Mouse (Mus musculus) left cerebral cortex, adult 2 months (tissue): ENCODE measurements at regions not wholly inside any gene's neighbourhood (a gene's known extent, or its start where the extent isn't known, plus 50 kb on each side); places are given as distances from the start of the nearest gene placed in this dataset.

Experiments
- DNase-seq, 2 experiments: peaks; one replicate each; pipeline ENCODE4 v3.0.0; 2021 to 2022; ENCODE audit warnings: low spot score in 2 of 2, mixed read lengths in 1 of 2; ENCODE audit errors: extremely low spot score in 1 of 2
- H3K27ac ChIP-seq: fragments of 200-600 bp; 2 replicates; pipeline ENCODE4 v1.8.1; 2022
- H3K4me3 ChIP-seq: fragments of 200-600 bp; 2 replicates; pipeline ENCODE4 v1.8.1; 2022
- CTCF ChIP-seq: fragments of 200-600 bp; IDR thresholded peaks from 2 replicates; pipeline ENCODE4 v1.8.1; 2022; ENCODE audit warnings: antibody characterized with exemption, mild to moderate bottlenecking, moderate library complexity
- intact Hi-C: fragments of 180-260 bp; cut with DNase I; formaldehyde crosslinking; loops from one replicate; pipeline ENCODE4 v1.15.1; 2025

DNA sequence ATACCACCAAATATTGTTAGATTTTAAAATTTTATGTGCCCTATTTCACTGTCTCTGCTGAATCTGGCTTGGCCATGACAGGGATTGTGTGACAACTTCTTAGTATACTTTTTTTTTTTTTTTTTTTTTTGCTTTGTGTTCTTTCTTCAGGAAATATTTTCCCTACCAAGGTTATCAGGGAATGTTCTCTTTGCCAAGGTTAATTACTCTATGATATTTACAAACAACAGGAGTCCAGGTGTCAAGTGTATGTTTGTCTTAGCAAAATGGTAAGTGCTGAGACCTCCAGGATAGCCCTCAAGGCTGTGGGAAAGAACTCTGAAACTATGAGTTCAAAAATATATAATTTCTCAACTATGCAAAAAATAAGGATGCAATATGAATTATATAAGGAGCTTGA lies 143.4 kb downstream of the Tmem161b start:
- TF ChIP-seq CTCF: no peak
- Histone ChIP-seq H3K27ac (no peak overlapping the region), H3K4me3 (no peak overlapping the region)
- DNase-seq: no peak
- intact Hi-C loops: no loop called here

DNA sequence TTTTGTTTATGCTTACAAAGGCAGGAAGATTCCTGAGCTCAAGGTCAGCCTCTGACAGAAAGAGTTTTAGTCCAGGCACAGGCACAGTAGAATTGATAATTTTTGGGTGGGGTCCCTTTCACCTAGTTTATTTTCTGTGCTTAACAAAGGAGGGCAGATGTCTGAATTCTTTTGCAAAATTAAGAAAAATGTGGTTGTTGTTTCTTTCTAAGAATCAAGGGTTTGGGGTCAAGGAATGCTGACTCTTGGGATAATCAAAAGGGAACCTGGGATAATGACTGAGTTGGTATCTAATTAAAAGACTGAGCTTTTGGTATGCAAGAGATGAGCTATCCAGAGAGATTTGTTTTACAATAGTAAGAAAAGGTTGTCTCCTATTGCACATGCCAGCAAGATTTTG lies 143.9 kb downstream of the Tmem161b start:
- intact Hi-C loops: no loop called here
- no peak overlapping the region for H3K27ac ChIP-seq
- H3K4me3 ChIP-seq: no peak overlapping the region
- DNase-seq: no peak
- TF ChIP-seq CTCF: no peak

DNA sequence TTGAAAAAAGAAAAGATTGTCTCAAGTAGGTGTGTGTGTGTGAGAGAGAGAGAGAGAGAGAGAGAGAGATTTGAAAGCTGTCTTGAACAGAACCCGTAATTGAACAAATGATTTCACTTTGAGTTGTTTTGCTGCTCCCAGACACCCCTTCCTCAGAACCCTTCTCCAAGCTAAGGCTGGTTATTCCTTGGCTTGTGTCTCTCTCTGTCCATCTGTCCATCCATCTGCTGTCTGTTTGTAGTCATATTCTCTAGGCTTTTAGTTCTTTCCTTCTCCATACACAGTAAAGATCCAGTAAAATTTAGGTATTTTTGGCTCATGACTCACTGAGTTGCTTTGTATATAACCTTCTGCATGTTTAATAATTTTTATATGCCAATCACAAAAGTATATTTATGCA lies 144.7 kb downstream of the Tmem161b start:
- DNase-seq: no peak
- Histone ChIP-seq H3K4me3 (no peak overlapping the region), H3K27ac (no peak overlapping the region)
- intact Hi-C loops: no loop called here
- TF ChIP-seq CTCF: no peak

DNA sequence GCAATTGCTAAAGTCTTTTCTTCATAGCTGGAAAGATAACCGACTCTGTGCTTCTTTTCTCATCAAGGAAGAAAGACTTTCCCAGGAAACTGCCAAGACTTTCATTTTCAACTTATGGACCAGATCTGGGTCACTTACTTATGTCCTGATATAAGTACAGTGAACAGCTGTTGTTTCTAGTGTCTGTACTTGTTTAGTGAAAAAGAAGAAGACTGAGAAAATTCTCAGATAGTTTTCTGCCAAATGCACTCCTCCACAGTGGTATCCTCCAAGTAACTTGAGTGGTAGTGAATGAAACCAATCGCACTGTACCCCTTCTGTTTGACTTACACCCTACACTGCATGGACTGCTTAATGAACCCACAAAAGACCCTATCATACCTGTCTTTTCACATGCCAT lies 146.1 kb downstream of the Tmem161b start:
- no peak for DNase-seq
- no peak overlapping the region for H3K27ac ChIP-seq
- intact Hi-C loops: loop anchor here (2.0 kb wide), 1 partner anchor 245 kb away; no protein-coding TSS in a partner anchor
- H3K4me3 ChIP-seq: no peak overlapping the region
- TF ChIP-seq CTCF: no peak

DNA sequence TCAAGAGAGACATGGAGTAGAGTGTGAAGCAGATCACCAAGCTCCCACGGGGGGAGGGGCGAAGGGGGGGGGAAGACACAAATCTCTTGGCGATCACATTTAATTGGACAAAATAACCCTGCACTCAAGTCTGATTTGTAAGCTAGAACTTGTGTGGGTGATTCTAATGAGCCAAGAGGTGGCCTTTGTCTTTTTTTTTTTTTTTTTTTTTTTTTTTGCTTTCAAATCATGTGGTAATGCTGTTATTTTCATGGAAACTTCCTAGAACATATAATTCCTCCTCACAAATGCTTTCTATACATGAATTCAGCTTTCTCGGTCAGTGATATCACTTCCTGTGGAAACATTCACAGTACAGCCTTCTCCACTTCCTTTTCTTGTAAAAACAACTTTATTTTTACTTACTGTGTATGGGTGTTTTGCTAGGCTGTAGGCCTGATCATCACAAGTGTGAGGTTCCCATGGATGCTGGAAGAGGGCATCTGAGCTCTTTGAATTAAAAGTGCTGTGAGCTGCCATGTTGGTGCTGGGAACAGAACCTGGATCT lies 152.7 kb downstream of the Tmem161b start:
- Histone ChIP-seq H3K4me3 (no peak overlapping the region), H3K27ac (no peak overlapping the region)
- TF ChIP-seq CTCF: no peak
- intact Hi-C loops: no loop called here
- no peak for DNase-seq

DNA sequence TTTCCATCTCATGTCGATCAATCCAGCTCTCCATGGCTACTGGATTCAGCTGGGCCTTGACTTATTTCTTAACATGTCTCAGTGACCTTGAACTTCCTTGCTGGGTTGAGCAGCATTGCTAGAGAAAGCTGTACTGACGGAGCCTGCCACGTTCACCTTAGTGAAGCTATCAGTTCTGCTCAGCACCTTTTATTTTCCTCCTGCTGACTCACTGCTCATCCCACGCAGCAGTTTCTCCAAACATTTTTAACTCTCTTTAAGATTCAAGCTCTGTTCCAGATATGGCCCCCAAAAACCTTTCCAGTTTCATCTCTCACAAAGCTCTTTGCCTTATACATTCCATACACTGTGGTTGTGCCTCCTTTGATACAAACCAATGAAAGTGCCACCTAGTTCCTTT lies 153.8 kb downstream of the Tmem161b start:
- H3K4me3 ChIP-seq: no peak overlapping the region
- intact Hi-C loops: no loop called here
- peak; percentile 32 to 43 for DNase-seq
- TF ChIP-seq CTCF: no peak
- H3K27ac ChIP-seq: peak overlapping the region; percentile 68

DNA sequence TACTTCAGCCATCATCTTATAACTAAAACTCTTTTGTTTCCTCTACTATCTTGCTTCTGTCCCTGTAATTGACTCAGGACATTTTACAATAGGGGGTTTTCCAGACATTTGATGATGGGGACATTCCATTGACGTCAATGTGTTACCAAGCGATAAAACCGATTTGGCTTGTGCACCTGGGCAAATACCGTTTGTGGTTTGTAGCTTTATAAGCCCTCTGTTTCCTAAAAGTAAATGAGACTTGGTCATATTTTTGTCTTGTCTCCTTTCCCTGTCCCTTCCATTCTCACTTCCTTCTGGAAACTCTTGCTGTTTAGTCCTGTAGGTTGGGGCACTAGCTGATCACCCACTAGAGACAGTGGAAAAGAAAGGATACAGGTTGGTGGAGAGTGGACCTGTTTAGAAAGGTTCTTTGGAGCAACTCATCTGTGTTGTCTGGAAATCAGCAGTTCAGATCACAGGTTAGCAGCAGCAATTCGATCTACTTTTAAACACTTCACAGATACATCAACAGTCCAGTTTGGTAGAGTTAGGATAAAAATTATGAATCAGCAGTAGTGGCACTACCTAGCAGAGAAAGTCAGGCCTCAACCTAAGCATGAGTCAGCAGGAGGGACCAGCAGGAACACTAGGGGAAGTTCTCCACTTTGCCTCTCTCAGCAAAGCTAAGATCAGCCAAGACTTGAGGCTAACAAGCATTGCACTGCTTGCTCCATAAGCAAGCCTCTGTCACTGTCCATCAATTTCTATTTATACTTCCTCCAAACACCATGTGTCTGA lies 156.6 kb downstream of the Tmem161b start:
- H3K27ac ChIP-seq: no peak overlapping the region
- H3K4me3 ChIP-seq: no peak overlapping the region
- intact Hi-C loops: no loop called here
- no peak for DNase-seq
- no peak for TF ChIP-seq CTCF

DNA sequence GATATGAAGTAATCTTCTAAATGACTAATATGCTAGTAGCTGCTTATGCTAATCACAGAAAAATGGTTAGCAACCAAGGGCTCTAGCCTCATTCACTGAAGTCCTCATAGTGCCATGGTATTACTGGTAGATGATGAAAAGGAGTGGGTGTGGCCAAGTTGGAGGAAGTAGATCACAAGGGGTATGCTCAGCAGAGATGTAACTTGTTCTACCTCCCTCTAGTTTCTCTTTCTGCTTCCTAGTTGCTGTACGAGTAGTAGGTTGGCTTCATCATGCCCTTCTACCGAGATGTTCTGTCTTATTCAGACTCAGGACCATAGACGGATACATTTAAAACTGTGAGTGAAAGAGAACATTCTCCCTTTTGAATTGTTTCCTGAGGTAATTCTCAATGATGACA lies 169.5 kb downstream of the Tmem161b start:
- DNase-seq: no peak
- no peak for TF ChIP-seq CTCF
- Histone ChIP-seq H3K4me3 (no peak overlapping the region), H3K27ac (no peak overlapping the region)
- intact Hi-C loops: no loop called here

DNA sequence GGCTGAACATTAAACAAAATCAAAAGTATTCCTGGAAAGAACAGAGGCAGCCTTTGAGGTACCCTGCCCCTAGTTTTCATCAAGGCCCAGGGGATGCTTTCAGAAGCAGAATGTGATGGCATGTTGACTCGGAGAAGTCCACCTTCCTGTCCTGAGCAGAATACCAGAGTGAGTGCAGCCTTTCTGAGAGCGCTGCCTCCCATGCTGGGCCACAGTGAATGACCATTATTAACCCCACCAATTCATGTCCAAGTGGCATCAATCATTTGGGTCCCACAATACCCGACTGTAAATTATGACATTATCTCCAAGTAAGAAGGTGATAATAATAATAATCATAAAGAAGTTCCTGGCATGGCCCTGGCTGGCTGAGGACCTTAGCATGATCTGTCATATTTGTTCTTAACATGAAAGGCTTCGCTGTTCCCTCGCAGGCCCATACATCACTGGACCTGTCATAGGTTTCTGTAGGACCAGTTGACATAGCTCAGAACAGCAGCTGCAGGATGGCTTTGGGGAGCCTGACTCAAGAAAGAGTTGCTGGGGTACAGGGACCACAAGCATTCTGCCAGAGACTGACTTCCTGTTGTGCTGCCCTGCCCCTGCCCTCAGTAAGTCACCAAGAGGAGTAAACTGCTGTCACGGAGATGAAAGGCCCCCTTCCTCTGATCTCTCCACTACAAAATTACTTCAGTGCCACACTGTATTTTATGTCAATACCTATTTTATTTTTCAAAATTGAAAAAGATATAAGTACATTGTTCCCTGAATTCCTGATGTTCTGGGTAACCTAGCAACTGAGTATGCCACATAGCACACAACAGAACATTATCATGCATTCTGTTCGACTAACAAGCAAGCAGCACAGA lies 176.6 kb downstream of the Tmem161b start:
- Histone ChIP-seq H3K27ac (peak overlapping the region; percentile 75; the same call in 1 of the 2 replicates), H3K4me3 (no peak overlapping the region)
- intact Hi-C loops: no loop called here
- DNase-seq: no peak
- no peak for TF ChIP-seq CTCF

DNA sequence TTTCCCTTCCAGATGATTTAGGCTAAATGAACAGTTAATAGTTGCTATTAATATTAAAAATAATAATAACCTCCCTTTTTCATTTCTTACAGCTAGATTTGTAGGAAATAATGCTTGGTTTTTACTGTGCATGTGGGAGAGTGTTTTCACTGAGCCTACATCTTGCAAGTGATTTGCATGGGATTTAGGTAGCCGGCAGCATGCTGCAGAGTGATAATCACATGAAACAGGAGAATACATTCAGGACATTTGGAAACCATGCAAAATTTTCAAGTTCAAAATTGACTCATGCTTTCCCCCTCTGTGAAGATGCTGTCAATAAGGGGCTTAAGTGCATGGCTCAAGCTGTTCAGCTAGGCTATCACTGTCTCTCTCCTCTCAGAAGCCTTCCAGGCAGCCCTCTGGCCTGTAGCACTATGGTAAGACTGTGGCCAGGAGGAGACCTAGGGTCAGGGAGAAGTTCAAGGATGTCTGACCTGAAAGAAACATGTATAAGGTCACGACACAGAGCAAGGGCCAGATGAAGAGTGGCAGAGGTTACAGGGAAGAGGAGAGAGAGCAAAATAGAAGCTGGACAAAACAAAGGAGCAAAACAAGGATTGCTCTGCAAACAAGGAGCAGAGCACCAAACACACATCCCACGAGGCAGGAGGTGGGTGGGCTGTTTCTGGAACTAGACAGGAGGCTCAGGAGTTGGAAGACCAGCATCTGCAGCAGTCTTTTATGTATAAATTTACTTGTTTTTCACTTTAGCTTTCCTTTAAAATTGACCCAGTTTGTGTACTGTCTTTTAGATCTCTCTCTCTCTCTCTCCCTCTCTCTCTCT lies 177.5 kb downstream of the Tmem161b start:
- Histone ChIP-seq H3K27ac (peak overlapping the region; percentile 75), H3K4me3 (no peak overlapping the region)
- TF ChIP-seq CTCF: no peak
- DNase-seq: peak; percentile 18 to 28
- intact Hi-C loops: no loop called here

DNA sequence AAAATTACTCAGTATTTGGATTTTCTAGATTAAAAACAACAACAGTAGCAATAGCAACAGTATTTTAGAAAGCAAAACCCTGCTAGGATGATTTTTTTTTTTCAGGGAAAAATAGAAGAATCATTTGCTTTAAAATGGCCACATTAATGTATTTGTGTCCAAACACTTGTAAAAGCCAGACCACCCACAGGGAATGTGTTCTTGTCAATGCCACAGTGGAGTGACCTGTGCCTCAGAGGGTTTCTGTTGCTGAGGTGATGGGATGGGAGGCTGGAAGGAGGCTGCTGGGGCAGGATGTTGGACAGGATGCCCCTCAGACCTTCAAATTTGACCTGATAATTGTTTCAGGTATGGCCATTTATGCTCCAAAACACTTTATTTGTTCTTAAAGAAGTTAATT lies 178.9 kb downstream of the Tmem161b start:
- no peak for DNase-seq
- intact Hi-C loops: no loop called here
- no peak for TF ChIP-seq CTCF
- Histone ChIP-seq H3K4me3 (no peak overlapping the region), H3K27ac (no peak overlapping the region)
